Mouse (Mus musculus): Measurements from ENCODE around the gene Kank2. TPM values are rescaled to one million over a fixed set of nuclear protein-coding genes. Genes with fewer than 3 reads are reported as not detected.

Kank2 gene
- total and polyA plus RNA-seq, 3 experiments = 0.09 to 2.3 (median 0.60) TPM

- peaks cover 0 to 25% of the 10 kb centered on the region in 2 experiments for H3K36me3 ChIP-seq (replicated peaks in 1 of 2; ENCODE audit: control insufficient read depth in 1 of 2, insufficient read depth in 1 of 2, low read length in 1 of 2)
- H3K4me1 ChIP-seq (ENCODE audit: control insufficient read depth in 1 of 2, insufficient read depth in 2 of 2) = peaks cover 2 to 19% of the 10 kb centered on the region in 2 experiments
- peaks cover 9% of the 10 kb centered on the region for H3K27me3 ChIP-seq (replicated peaks)
- H3K27ac ChIP-seq (ENCODE audit: insufficient read depth, low read depth) = no peak overlapping the region
- no peak for DNase-seq (ENCODE audit: extremely low read depth)
- dilution Hi-C loops (cut with MboI; ENCODE audit: extremely low pct_ligation_motif_present, extremely low pct_unique_long_range_greater_than_20kb, low sequenced_read_pairs) (no loop called here), in situ Hi-C loops (cut with MboI; ENCODE audit: low pct_ligation_motif_present, low pct_unique_long_range_greater_than_20kb, low sequenced_read_pairs) (no loop called here)
- no peak overlapping the region for H3K4me3 ChIP-seq (replicated peaks in 1 of 3; ENCODE audit: low read depth in 2 of 3, low read length in 2 of 3, poor library complexity in 1 of 3)
- H3K79me2 ChIP-seq (replicated peaks; ENCODE audit: control insufficient read depth, extremely low read depth, insufficient read depth, poor library complexity, severe bottlenecking) = no peaks in the 10 kb centered on the region
- H3K9ac ChIP-seq (ENCODE audit: insufficient read depth, low read depth) = no peak overlapping the region
- no peaks in the 10 kb centered on the region for H3K9me3 ChIP-seq (replicated peaks; ENCODE audit: low read length)
- no peak for TF ChIP-seq ZMIZ1 (IDR thresholded peaks at IDR 0.05; ENCODE audit: low read depth, low read length)
- no peak for TF ChIP-seq NRF1 (IDR thresholded peaks at IDR 0.05; ENCODE audit: low read depth, low read length)
- TF ChIP-seq POLR2A (IDR thresholded peaks at IDR 0.05; ENCODE audit: low read depth, low read length) = no peak
- no peak for TF ChIP-seq POLR2AphosphoS2 (IDR thresholded peaks at IDR 0.05; ENCODE audit: low read depth, low read length)
- no peak for TF ChIP-seq ZNF384 (IDR thresholded peaks at IDR 0.05; ENCODE audit: low read depth, low read length)
- TF ChIP-seq JUN (IDR thresholded peaks at IDR 0.05; ENCODE audit: insufficient read depth, low read depth, low read length) = no peak
- no peak for TF ChIP-seq ETS1 (conservative IDR thresholded peaks at IDR 0.05; ENCODE audit: low read depth, low read length)
- no peak for TF ChIP-seq EP300 (IDR thresholded peaks at IDR 0.05; ENCODE audit: low read length)
- no peak for TF ChIP-seq BHLHE40 (IDR thresholded peaks at IDR 0.05; ENCODE audit: low read depth, low read length)
- TF ChIP-seq IRF4 (IDR thresholded peaks at IDR 0.05; ENCODE audit: low read depth, low read length) = no peak
- TF ChIP-seq GABPA (IDR thresholded peaks at IDR 0.05; ENCODE audit: insufficient replicate concordance, low read depth, low read length) = no peak
- no peak for TF ChIP-seq ZC3H11A (IDR thresholded peaks at IDR 0.05; ENCODE audit: low read depth, low read length)
- no peak for TF ChIP-seq KAT2A (IDR thresholded peaks at IDR 0.05; ENCODE audit: insufficient replicate concordance, low read length)
- H3K4me2 ChIP-seq (ENCODE audit: insufficient read depth, low read depth, poor library complexity, severe bottlenecking) = no peak overlapping the region
These were observed 49.4 kb upstream of the Kank2 start for GRCm38 (mm10) chr9:21847926-21848325.

- H3K9ac ChIP-seq (ENCODE audit: insufficient read depth, low read depth) = no peak overlapping the region
- in situ Hi-C loops (cut with MboI; ENCODE audit: low pct_ligation_motif_present, low pct_unique_long_range_greater_than_20kb, low sequenced_read_pairs) = no loop called here
- H3K27me3 ChIP-seq (replicated peaks) = peaks cover 9% of the 10 kb centered on the region
- peaks cover 0 to 29% of the 10 kb centered on the region in 2 experiments for H3K36me3 ChIP-seq (replicated peaks in 1 of 2; ENCODE audit: control insufficient read depth in 1 of 2, insufficient read depth in 1 of 2, low read length in 1 of 2)
- peaks cover 0 to 17% of the 10 kb centered on the region in 2 experiments; a peak in 2 of 4 replicates for H3K4me1 ChIP-seq (ENCODE audit: control insufficient read depth in 1 of 2, insufficient read depth in 2 of 2)
- H3K27ac ChIP-seq (ENCODE audit: insufficient read depth, low read depth) = no peak overlapping the region
- H3K4me3 ChIP-seq (replicated peaks in 1 of 3; ENCODE audit: low read depth in 2 of 3, low read length in 2 of 3, poor library complexity in 1 of 3) = no peak overlapping the region
- no peak for DNase-seq (ENCODE audit: extremely low read depth)
- dilution Hi-C loops (cut with MboI; ENCODE audit: extremely low pct_ligation_motif_present, extremely low pct_unique_long_range_greater_than_20kb, low sequenced_read_pairs) = no loop called here
- no peaks in the 10 kb centered on the region for H3K9me3 ChIP-seq (replicated peaks; ENCODE audit: low read length)
- no peak overlapping the region for H3K4me2 ChIP-seq (ENCODE audit: insufficient read depth, low read depth, poor library complexity, severe bottlenecking)
- H3K79me2 ChIP-seq (replicated peaks; ENCODE audit: control insufficient read depth, extremely low read depth, insufficient read depth, poor library complexity, severe bottlenecking) = no peaks in the 10 kb centered on the region
- TF ChIP-seq JUND (conservative IDR thresholded peaks at IDR 0.05; ENCODE audit: low read depth, low read length) = no peak
- TF ChIP-seq RCOR1 (conservative IDR thresholded peaks at IDR 0.05; ENCODE audit: low read depth, low read length) = no peak
- TF ChIP-seq POLR2AphosphoS2 (IDR thresholded peaks at IDR 0.05; ENCODE audit: low read depth, low read length) = no peak
- no peak for TF ChIP-seq GABPA (IDR thresholded peaks at IDR 0.05; ENCODE audit: insufficient replicate concordance, low read depth, low read length)
- no peak for TF ChIP-seq IRF4 (IDR thresholded peaks at IDR 0.05; ENCODE audit: low read depth, low read length)
- no peak for TF ChIP-seq TCF12 (IDR thresholded peaks at IDR 0.05; ENCODE audit: low read depth, low read length)
These were observed 48.9 kb upstream of the Kank2 start for GRCm38 (mm10) chr9:21847425-21847824.
